Mouse (Mus musculus) left cerebral cortex, adult 2 months (tissue): ENCODE results near the gene Dnm3. TPM values are rescaled to one million over a fixed set of nuclear protein-coding genes. Genes with fewer than 3 reads are reported as not detected.

ENCODE experiments used
- DNase-seq, 2 experiments: peaks; one replicate each; pipeline ENCODE4 v3.0.0; 2021 to 2022; ENCODE audit warnings: low spot score in 2 of 2, mixed read lengths in 1 of 2; ENCODE audit errors: extremely low spot score in 1 of 2
- H3K27ac ChIP-seq: fragments of 200-600 bp; 2 replicates; pipeline ENCODE4 v1.8.1; 2022
- H3K4me3 ChIP-seq: fragments of 200-600 bp; 2 replicates; pipeline ENCODE4 v1.8.1; 2022
- CTCF ChIP-seq: fragments of 200-600 bp; IDR thresholded peaks from 2 replicates; pipeline ENCODE4 v1.8.1; 2022; ENCODE audit warnings: antibody characterized with exemption, mild to moderate bottlenecking, moderate library complexity
- intact Hi-C: fragments of 180-260 bp; cut with DNase I; formaldehyde crosslinking; loops from one replicate; pipeline ENCODE4 v1.15.1; 2025
- total RNA-seq, 2 experiments: library from RNA; stranded (reverse); gene quantifications; 2 replicates each; pipeline ENCODE4 v1.2.3; 2021

Gene Dnm3
- total RNA-seq, 2 experiments from 2014 or later = 102 to 103 TPM

- no peak for DNase-seq
- intact Hi-C loops = loop anchor here (2.0 kb wide), 1 partner anchor 314 kb away; no protein-coding TSS in a partner anchor
- no peak overlapping the region for H3K4me3 ChIP-seq
- TF ChIP-seq CTCF = no peak
- no peak overlapping the region; the same call in 1 of the 2 replicates for H3K27ac ChIP-seq
Observed at GRCm38 (mm10) chr1:161998781-161999180, 479.1 kb downstream of the Dnm3 start.

GRCm38 (mm10) chr1:161992389-161992788 lies 485.4 kb downstream of the Dnm3 start:
- Histone ChIP-seq H3K27ac (no peak overlapping the region), H3K4me3 (no peak overlapping the region)
- TF ChIP-seq CTCF = no peak
- intact Hi-C loops = no loop called here
- no peak for DNase-seq

DNA sequence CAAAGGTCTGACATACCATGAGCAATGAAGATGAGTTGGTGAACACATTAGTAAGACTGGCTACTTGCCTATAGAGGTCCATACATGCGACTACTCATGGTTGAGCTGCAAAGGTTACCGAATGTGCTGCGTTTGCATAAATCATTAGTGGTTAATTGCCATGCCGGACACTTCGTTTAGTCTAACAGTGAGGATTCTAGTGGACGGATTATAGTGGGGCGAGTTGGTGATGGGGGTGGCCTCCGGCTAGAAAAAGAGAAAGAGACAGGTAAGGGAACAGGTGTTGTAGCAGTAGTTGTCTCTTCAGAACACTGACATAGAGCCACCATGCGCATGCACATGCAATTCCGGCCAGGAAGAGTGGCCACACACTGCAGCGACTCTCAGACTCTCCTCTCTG lies 486.0 kb downstream of the Dnm3 start:
- TF ChIP-seq CTCF = no peak
- no peak overlapping the region for H3K4me3 ChIP-seq
- no peak for DNase-seq
- no peak overlapping the region for H3K27ac ChIP-seq
- intact Hi-C loops = no loop called here

- no peak overlapping the region for H3K4me3 ChIP-seq
- intact Hi-C loops = no loop called here
- no peak overlapping the region for H3K27ac ChIP-seq
- no peak for DNase-seq
- TF ChIP-seq CTCF = no peak
Observed at GRCm38 (mm10) chr1:161990684-161991578, 486.9 kb downstream of the Dnm3 start.

GRCm38 (mm10) chr1:161983979-161984566 lies 493.8 kb downstream of the Dnm3 start:
- Histone ChIP-seq H3K4me3 (no peak overlapping the region), H3K27ac (no peak overlapping the region)
- intact Hi-C loops = no loop called here
- TF ChIP-seq CTCF = no peak
- no peak for DNase-seq

GRCm38 (mm10) chr1:161983451-161983850 lies 494.4 kb downstream of the Dnm3 start:
- no peak for DNase-seq
- intact Hi-C loops = no loop called here
- TF ChIP-seq CTCF = no peak
- no peak overlapping the region for H3K27ac ChIP-seq
- no peak overlapping the region for H3K4me3 ChIP-seq

GRCm38 (mm10) chr1:161980626-161981298 lies 497.1 kb downstream of the Dnm3 start:
- H3K27ac ChIP-seq = no peak overlapping the region
- H3K4me3 ChIP-seq = no peak overlapping the region
- TF ChIP-seq CTCF = no peak
- intact Hi-C loops = no loop called here
- DNase-seq = no peak

GRCm38 (mm10) chr1:161980046-161980445 lies 497.8 kb downstream of the Dnm3 start:
- H3K4me3 ChIP-seq = no peak overlapping the region
- H3K27ac ChIP-seq = no peak overlapping the region
- DNase-seq = no peak
- intact Hi-C loops = no loop called here
- TF ChIP-seq CTCF = no peak

GRCm38 (mm10) chr1:161979536-161979935 lies 498.3 kb downstream of the Dnm3 start, which contains the start of gene 4930558K02Rik:
Gene 4930558K02Rik, minus strand, starts transcription at chr1:161979636.
- no peak within 1 kb of the TSS for H3K27ac ChIP-seq
- H3K4me3 ChIP-seq = no peak within 1 kb of the TSS
- TF ChIP-seq CTCF = no peak
- intact Hi-C loops = loop anchor here (5.0 to 10.0 kb wide), 3 partner anchors 232 to 685 kb away; partner anchors contain the start of gene Mettl13
- no peak for DNase-seq

DNA sequence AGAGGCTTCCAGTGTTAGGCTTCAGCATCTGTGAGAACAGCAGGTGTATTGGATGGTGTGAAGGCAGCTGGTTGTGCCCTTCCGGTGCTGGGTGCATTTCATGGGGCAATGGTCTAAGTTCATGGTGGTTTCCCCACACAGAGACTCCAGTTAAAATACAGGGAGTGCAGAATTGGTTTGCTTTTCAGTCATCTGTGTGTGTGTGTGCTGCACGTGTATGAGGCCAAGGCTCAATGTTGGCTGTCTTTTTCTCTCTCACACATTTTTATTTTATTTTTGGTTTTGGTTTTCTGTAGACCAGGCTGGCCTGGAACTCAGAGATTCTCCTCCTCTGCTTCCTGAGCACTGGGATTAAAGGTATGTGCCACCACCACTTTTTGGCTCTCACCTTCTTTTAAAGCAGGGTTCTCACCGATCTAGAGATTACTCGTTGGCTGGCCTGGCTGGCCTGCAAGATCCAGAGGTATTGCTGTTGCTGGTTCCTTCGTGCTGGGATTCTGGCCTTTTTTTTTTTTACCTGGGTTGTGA lies 499.6 kb downstream of the Dnm3 start:
- H3K4me3 ChIP-seq = no peak overlapping the region
- H3K27ac ChIP-seq = no peak overlapping the region
- no peak for TF ChIP-seq CTCF
- no peak for DNase-seq
- intact Hi-C loops = loop anchor here (5.0 to 10.0 kb wide), 3 partner anchors 231 to 687 kb away; partner anchors contain the start of gene Mettl13

DNA sequence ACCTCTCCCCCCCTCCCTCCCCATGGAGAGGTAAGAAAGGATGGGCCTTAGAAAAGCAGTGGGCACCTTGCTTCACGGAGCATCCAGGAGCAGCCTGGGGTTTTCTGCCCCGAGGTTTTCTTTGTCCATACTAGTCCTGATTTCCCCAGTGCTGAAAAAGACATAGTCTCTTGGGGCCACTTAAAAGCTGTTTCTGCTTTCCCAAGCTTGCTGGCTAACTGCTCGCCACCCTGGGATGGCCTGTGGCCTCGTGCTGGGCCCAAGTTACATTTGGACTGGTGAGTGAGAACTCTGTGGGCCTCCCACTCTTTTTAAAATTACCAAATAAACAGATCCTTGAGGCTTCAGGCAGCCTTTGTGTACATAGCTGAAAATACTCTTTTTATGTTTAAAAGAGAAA lies 500.5 kb downstream of the Dnm3 start:
- TF ChIP-seq CTCF = no peak
- DNase-seq = no peak
- Histone ChIP-seq H3K27ac (no peak overlapping the region), H3K4me3 (no peak overlapping the region)
- intact Hi-C loops = loop anchor here (2.0 to 10.0 kb wide), 4 partner anchors 230 to 687 kb away; partner anchors contain the start of gene Mettl13
